Mouse (Mus musculus): ENCODE measurements around the gene Bcas3. TPM values are rescaled to one million over a fixed set of nuclear protein-coding genes. Genes with fewer than 3 reads are reported as not detected.

Gene Bcas3
- polyA plus RNA-seq, 1 experiment from 2014 or later, result 20.2 TPM

DNA sequence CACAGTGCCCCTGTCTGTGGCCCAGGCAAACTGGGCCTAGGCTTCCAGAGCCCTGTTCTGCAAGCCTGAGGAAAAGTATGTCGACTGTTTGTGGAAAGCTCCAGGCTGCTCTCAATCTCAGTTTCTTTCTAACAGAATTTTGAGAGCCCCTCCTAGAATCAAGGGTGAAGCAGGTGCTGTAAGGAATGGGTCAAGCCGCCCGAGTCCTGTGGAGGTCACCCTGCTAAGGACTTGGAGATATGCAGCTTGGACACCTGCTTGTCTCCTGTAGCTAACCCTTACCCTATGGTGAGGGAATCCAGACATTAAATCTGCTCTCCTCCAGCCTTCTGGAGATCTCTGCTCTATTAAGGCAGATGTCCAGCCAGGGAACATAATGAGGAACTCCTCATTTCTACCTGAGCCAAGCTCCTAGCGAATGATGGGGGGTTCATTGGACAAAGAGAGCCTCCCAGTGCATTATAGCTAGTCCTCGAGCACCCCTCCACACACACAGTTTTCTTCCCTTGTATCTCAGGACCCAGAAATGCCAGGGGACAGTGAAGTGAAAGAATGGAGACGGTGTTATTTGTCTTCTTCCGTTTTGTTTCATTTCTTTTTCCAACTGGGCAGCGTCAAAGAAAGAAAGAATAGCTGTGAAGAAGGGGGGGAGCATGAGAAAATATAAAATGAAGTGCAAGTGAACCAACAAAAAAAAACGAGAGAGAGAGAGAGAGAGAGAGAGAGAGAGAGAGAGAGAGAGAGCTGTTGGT, 482.2 kb downstream of the Bcas3 start:
- H3K4me3 ChIP-seq, result peak overlapping the region; percentile 58
- H3K27ac ChIP-seq (replicated peaks), result no peak overlapping the region
- DNase-seq (ENCODE audit: low spot score), result peak; percentile 50
- no peaks in the 10 kb centered on the region for H3K36me3 ChIP-seq
- peaks cover 51% of the 10 kb centered on the region for H3K4me1 ChIP-seq
- peaks cover 100% of the 10 kb centered on the region for H3K27me3 ChIP-seq (ENCODE audit: low read depth, poor library complexity, severe bottlenecking)
- WGBS, result 2% methylated on average over 9 of the region's 9 CpGs
- no peaks in the 10 kb centered on the region for H3K9me3 ChIP-seq (replicated peaks)

DNA sequence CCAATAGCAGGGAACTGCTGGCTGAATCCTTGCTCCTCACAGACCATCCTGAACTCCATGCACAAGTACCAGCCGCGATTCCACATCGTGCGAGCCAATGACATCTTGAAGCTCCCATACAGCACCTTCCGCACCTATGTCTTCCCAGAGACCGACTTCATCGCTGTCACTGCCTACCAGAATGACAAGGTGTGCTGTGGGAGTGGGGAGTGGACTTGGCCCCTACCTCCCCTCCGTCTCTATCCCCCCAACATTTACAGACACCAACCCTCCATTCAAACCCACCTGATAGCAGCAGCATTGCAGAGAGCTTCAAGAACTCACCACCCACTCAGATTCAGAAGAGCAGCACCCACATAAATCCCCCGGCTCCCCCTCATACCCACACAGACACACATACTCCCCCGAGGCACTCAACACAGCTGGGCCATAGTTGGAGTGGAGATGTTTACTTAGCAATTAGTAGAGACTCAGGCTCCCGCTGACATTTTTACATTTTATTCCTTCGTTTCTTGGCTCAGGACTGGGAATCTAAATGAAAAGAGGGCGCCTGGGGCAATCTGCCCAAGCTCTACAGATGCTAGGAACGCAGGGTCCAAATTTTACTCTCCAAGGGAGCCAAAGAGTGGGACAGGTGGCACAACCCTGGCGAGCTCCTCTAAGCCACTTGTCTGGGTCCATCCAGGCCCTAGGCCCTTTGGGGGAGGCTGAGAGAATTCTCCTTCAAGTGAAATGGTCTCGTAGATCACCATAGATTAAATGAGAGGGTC, 483.0 kb downstream of the Bcas3 start:
- Histone ChIP-seq H3K4me1 (peaks cover 51% of the 10 kb centered on the region), H3K36me3 (no peaks in the 10 kb centered on the region), H3K27ac (replicated peaks) (no peak overlapping the region), H3K4me3 (0 out of 2 replicates have a peak overlapping the region, but pooled peaks have one; percentile 14), H3K9me3 (replicated peaks) (no peaks in the 10 kb centered on the region), H3K27me3 (ENCODE audit: low read depth, poor library complexity, severe bottlenecking) (peaks cover 100% of the 10 kb centered on the region)
- peak; percentile 40 for DNase-seq (ENCODE audit: low spot score)
- 3% methylated on average over 16 of the region's 16 CpGs for WGBS

DNA sequence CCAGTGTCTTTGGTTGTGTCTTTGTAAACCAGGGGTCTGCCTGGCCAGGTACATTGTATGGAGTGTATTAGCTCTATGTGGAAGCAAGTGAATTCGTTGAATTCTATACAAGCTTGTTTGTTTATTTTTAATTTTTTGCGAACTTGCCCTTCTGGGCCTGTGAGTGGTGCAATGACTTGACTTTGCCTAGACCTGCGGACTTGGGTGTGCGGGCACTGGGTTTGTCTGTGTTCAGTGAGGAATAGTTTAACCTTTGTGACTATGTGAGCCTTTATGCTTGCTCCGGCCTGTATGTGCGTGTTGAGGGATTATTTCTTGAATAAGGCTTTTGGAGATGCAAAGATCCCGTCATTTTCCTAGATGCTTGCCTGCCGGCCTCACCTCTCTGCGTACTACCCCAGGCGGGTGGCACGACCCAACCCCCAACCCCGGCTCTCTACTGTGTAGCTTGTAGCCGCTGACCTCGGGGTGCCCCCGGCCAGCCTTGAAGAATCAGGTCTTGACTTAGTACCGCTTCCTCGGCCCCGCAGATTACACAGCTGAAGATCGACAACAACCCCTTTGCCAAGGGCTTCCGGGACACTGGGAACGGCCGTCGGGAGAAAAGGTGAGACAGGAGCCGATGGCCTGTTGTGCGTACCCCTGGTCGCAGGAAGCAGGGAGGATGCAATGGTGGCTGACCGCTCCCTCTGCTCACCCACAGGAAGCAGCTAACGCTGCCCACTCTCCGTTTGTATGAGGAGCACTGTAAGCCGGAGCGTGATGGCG, 483.7 kb downstream of the Bcas3 start:
- Histone ChIP-seq H3K4me3 (peak overlapping the region; percentile 40), H3K4me1 (peaks cover 49% of the 10 kb centered on the region), H3K27ac (replicated peaks) (no peak overlapping the region), H3K36me3 (no peaks in the 10 kb centered on the region), H3K27me3 (ENCODE audit: low read depth, poor library complexity, severe bottlenecking) (peaks cover 100% of the 10 kb centered on the region), H3K9me3 (replicated peaks) (no peaks in the 10 kb centered on the region)
- 1% methylated on average over 32 of the region's 32 CpGs for WGBS
- DNase-seq (ENCODE audit: low spot score), result peak; percentile 58

DNA sequence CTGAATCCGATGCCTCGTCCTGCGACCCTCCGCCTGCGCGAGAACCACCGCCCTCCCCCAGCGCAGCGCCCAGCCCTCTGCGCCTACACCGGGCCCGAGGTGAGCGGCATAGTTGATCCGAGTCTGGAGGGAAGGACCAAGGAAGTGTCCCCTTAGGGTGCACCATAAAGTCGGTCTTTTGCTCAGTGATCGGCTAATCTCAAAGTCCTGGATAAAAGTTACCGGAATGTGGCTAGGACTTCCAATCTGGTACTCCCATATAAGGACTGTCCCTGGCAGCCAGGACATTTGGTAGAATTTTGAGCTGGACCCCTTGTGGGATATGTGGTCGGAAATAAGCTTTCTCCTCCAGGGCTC, 484.3 kb downstream of the Bcas3 start:
- DNase-seq (ENCODE audit: low spot score), result no peak
- Histone ChIP-seq H3K4me3 (peak overlapping the region; percentile 40), H3K27me3 (ENCODE audit: low read depth, poor library complexity, severe bottlenecking) (peaks cover 100% of the 10 kb centered on the region), H3K9me3 (replicated peaks) (no peaks in the 10 kb centered on the region), H3K27ac (replicated peaks) (no peak overlapping the region), H3K4me1 (peaks cover 49% of the 10 kb centered on the region), H3K36me3 (no peaks in the 10 kb centered on the region)
- WGBS, result under 1% methylated on average over 18 of the region's 18 CpGs

- Histone ChIP-seq H3K9me3 (replicated peaks) (no peaks in the 10 kb centered on the region), H3K4me3 (peak overlapping the region; percentile 40), H3K36me3 (no peaks in the 10 kb centered on the region), H3K4me1 (peaks cover 49% of the 10 kb centered on the region), H3K27ac (replicated peaks) (no peak overlapping the region; the same call in 1 of the 2 replicates), H3K27me3 (ENCODE audit: low read depth, poor library complexity, severe bottlenecking) (peaks cover 100% of the 10 kb centered on the region)
- DNase-seq (ENCODE audit: low spot score), result peak; percentile 67
- under 1% methylated on average over 67 of the region's 67 CpGs for WGBS
Observed at GRCm38 (mm10) chr11:85837648-85838423, 484.9 kb downstream of the Bcas3 start.

GRCm38 (mm10) chr11:85838424-85839257, 485.7 kb downstream of the Bcas3 start:
- Histone ChIP-seq H3K4me1 (peaks cover 49% of the 10 kb centered on the region), H3K27ac (replicated peaks) (no peak overlapping the region; the same call in 1 of the 2 replicates), H3K36me3 (no peaks in the 10 kb centered on the region), H3K27me3 (ENCODE audit: low read depth, poor library complexity, severe bottlenecking) (peaks cover 100% of the 10 kb centered on the region), H3K4me3 (peak overlapping the region; percentile 40), H3K9me3 (replicated peaks) (no peaks in the 10 kb centered on the region)
- DNase-seq (ENCODE audit: low spot score), result peak; percentile 57
- 5% methylated on average over 20 of the region's 20 CpGs for WGBS

DNA sequence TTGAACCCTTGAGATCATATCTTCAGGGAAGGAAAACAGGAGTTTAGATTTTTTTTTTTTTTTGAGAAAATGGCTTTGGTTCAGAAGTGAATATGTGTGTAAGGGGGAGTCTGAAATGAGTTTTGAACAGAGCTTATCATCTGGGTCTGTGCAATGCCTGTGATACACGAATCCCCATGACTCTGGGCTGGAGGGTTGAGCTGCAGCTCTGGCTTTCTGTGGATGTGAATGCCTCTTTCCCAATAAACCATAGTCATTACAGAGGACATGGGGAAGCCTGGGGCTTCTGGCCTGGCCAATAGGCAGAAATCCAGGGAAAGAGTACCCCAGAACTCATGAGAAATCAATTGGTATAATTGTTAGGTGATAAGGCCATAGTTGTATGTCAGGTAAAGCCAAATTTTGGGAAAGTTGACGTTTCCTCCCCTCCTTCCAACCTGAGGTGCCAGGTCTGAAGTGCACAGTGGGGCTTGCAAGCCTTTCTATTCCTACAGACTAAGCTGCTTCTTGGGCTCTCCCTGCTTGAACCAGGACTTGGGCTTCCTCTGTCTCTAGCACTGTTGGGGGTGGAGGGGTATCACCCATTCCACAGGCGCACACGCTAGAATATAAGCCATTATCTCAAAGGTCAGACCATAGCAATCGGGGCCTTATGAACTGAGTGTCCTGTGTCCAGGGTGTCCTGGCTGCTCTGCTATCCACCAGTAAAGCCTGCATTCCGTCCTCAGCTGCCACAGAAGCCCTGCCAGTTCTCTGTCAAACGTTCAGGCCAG, 486.5 kb downstream of the Bcas3 start:
- Histone ChIP-seq H3K27ac (replicated peaks) (no peak overlapping the region), H3K27me3 (ENCODE audit: low read depth, poor library complexity, severe bottlenecking) (peaks cover 98% of the 10 kb centered on the region), H3K4me1 (peaks cover 57% of the 10 kb centered on the region), H3K4me3 (no peak overlapping the region), H3K9me3 (replicated peaks) (no peaks in the 10 kb centered on the region), H3K36me3 (no peaks in the 10 kb centered on the region)
- DNase-seq (ENCODE audit: low spot score), result no peak
- WGBS, result 6% methylated on average over 7 of the region's 7 CpGs

DNA sequence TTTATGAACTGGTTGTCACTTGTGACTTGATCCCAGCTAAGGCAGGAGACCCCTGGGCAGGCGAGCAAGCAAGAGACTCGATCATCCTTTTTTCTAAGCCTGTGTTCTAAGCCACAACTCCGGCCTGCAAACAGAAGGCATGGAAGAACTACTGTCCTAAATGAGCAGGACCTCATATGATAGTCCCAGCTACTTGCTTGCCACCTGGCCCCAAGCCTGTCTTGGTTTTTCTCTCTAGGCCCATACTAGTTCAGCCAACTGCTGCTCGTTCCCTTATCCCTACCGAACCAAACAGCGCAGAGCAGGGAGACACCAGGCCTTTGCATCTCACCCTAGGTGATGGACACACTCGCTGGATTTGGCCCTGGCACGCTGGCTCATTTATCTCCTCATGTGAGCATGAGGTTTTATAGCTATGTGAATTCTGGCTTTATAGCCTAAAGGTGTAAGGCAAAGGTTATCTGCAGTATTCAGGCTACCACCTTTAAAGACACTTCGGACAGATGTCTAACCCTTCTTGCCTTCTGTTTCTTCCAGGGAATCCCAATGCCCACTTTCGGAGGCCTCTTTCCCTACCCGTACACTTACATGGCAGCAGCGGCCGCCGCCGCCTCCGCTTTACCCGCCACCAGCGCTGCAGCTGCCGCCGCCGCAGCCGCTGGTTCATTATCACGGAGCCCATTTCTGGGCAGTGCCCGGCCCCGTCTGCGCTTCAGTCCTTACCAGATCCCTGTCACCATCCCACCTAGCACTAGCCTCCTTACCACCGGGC, 487.2 kb downstream of the Bcas3 start:
- H3K4me3 ChIP-seq, result peak overlapping the region; percentile 33
- 3% methylated on average over 27 of the region's 27 CpGs for whole genome bisulfite sequencing
- DNase-seq (ENCODE audit: low spot score), result peak; percentile 49
- peaks cover 98% of the 10 kb centered on the region for H3K27me3 ChIP-seq (ENCODE audit: low read depth, poor library complexity, severe bottlenecking)
- peaks cover 56% of the 10 kb centered on the region for H3K4me1 ChIP-seq
- H3K27ac ChIP-seq (replicated peaks), result no peak overlapping the region
- H3K36me3 ChIP-seq, result no peaks in the 10 kb centered on the region
- no peaks in the 10 kb centered on the region for H3K9me3 ChIP-seq (replicated peaks)

DNA sequence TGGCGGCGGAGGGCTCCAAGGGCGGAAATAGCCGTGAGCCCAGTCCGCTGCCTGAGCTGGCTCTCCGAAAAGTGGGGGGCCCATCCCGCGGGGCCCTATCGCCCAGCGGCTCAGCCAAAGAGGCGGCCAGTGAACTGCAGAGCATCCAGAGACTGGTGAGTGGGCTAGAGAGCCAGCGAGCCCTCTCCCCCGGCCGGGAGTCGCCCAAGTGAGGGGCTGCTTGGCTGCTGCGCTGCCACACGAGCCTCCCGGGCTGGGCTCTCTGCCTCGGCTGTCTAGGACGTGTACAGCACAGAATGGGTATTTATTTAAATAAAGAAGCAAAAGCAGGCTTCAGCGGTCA, 487.8 kb downstream of the Bcas3 start:
- Histone ChIP-seq H3K27me3 (ENCODE audit: low read depth, poor library complexity, severe bottlenecking) (peaks cover 98% of the 10 kb centered on the region), H3K36me3 (no peaks in the 10 kb centered on the region), H3K27ac (replicated peaks) (no peak overlapping the region), H3K4me1 (peaks cover 56% of the 10 kb centered on the region), H3K9me3 (replicated peaks) (no peaks in the 10 kb centered on the region), H3K4me3 (peak overlapping the region; percentile 33)
- DNase-seq (ENCODE audit: low spot score), result peak; percentile 47
- 1% methylated on average over 21 of the region's 21 CpGs for WGBS

GRCm38 (mm10) chr11:85841211-85841681, 488.3 kb downstream of the Bcas3 start:
- peak; percentile 41 for DNase-seq (ENCODE audit: low spot score)
- Histone ChIP-seq H3K27ac (replicated peaks) (no peak overlapping the region), H3K4me1 (peaks cover 57% of the 10 kb centered on the region)

More at GRCm38 (mm10) chr11:85841211-85841681, 488.3 kb downstream of the Bcas3 start:
- Histone ChIP-seq H3K27me3 (ENCODE audit: low read depth, poor library complexity, severe bottlenecking) (peaks cover 98% of the 10 kb centered on the region), H3K36me3 (no peaks in the 10 kb centered on the region), H3K4me3 (peak overlapping the region; percentile 46), H3K9me3 (replicated peaks) (no peaks in the 10 kb centered on the region)
- WGBS, result 7% methylated on average over 8 of the region's 8 CpGs

All from midbrain, embryonic 10.5 days (tissue).